9 mouse cellular contexts compared by ENCODE assay signal in the genomic region with DNA sequence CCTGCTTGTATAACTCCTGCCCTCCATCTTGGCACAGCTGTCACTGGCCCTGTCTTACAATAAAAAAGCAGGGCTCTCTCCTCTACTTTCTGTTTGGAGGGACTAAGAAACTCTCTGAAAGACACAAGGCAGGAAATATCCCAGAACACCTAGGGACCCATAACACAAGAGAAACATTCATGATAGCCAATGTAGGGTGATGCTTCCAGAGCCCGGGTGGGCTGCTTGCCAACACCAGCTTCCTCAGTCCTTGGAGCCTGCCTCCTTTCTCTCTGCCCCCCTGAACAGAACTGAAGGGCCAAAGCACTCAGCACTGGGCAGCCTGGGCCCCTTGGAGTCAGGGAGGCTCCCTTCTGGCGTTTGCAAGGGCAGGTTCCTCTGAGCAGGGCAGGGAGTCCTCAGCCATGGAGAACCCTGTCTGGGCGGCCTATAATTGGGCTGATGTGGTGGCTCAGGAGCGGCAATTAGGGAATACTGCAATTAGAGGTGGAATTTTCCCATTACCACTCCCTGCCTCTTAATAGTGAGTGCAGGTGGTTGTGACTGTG. TPM values are rescaled to one million over a fixed set of nuclear protein-coding genes. Genes with fewer than 3 reads are reported as not detected.
A peak's percentile ranks its signal among the peaks of the same experiment; 100 is the strongest.
DNase-seq lines count a peak whose midpoint lies in the region; ATAC-seq and TF ChIP-seq lines count a peak whose summit lies in the region.
"Had no signal": no experiment of that assay in that cellular context is flagged by ENCODE, and none has a peak within 500 bp of the region (broad histone marks: within the 10 kb centered on the region; RNA-seq: fewer than 3 reads in every experiment).

No protein-coding gene starts in this region.

- H3K27ac ChIP-seq in heart, embryonic 12.5 days (ENCODE audit: poor library complexity, severe bottlenecking) = no peak overlapping the region
- H3K27ac ChIP-seq in forebrain, embryonic 13.5 days = no peak overlapping the region
- H3K27ac ChIP-seq in limb, embryonic 14.5 days (replicated peaks; ENCODE audit: low read depth, low read length) = peak overlapping the region; percentile 61

- H3K4me1 ChIP-seq in heart, embryonic 12.5 days (replicated peaks) = peaks cover 13% of the 10 kb centered on the region
- peaks cover 29% of the 10 kb centered on the region for H3K4me1 ChIP-seq in forebrain, embryonic 13.5 days
- peaks cover 24% of the 10 kb centered on the region for H3K4me1 ChIP-seq in limb, embryonic 14.5 days (ENCODE audit: control insufficient read depth, insufficient read depth, low read length)

- no peak overlapping the region for H3K4me2 ChIP-seq in heart, embryonic 12.5 days
- H3K4me2 ChIP-seq in forebrain, embryonic 13.5 days = peak overlapping the region; percentile 1; the same call in 1 of the 2 replicates
- no peak overlapping the region; the same call in 1 of the 2 replicates for H3K4me2 ChIP-seq in limb, embryonic 14.5 days (replicated peaks; ENCODE audit: low read depth, low read length, severe bottlenecking)

- no peak for DNase-seq in heart, adult 8-10 months (ENCODE audit: low spot score)
- peak; percentile 44 for DNase-seq in Patski (ENCODE audit: low read depth, low spot score)
- DNase-seq in limb, embryonic 14.5 days (ENCODE audit: low spot score) = peak; percentile 38
- DNase-seq in thymus, postnatal 4 days = no peak
- no peak for DNase-seq in thymus, adult 18-20 months
- no peak for DNase-seq in left cerebral cortex, adult 9 months (ENCODE audit: low spot score in 2 of 2)

- in situ Hi-C loops in Patski (cut with MboI; ENCODE audit: low pct_unique_long_range_greater_than_20kb) = no loop called here

- CTCF ChIA-PET in Patski (lab: Charles Lee) = interaction anchor here (1.7 to 2.2 kb wide), 2 partner anchors 13 to 15 kb away, joined by 4 to 6 read pairs; no protein-coding TSS in a partner anchor

- POLR2A ChIA-PET in Patski (lab: Charles Lee) = no interaction called here

- no peak for TF ChIP-seq CTCF in Patski (IDR thresholded peaks at IDR 0.05)

- no peak overlapping the region for H3K4me3 ChIP-seq in heart, embryonic 12.5 days
- H3K4me3 ChIP-seq in forebrain, embryonic 13.5 days = no peak overlapping the region
- no peak overlapping the region for H3K4me3 ChIP-seq in limb, embryonic 14.5 days (replicated peaks; ENCODE audit: low read length)
- H3K4me3 ChIP-seq: erythroblast, embryonic 14.5 days had no signal

- TF ChIP-seq POLR2A in limb, embryonic 14.5 days (IDR thresholded peaks at IDR 0.05; ENCODE audit: borderline replicate concordance, extremely low read depth, insufficient read depth, insufficient read length) = no peak

- 45% methylated on average over 4 of the region's 4 CpGs for WGBS in heart, embryonic 12.5 days
- WGBS in forebrain, embryonic 13.5 days = 22% methylated on average over 4 of the region's 4 CpGs
- WGBS in limb, embryonic 14.5 days = 22% methylated on average over 4 of the region's 4 CpGs

- H3K27me3 ChIP-seq in heart, embryonic 12.5 days (replicated peaks) = peaks cover 58% of the 10 kb centered on the region
- peaks cover under 1% of the 10 kb centered on the region for H3K27me3 ChIP-seq in Patski
- peaks cover 65% of the 10 kb centered on the region for H3K27me3 ChIP-seq in forebrain, embryonic 13.5 days
- peaks cover 18% of the 10 kb centered on the region for H3K27me3 ChIP-seq in limb, embryonic 14.5 days (ENCODE audit: control insufficient read depth, insufficient read depth, low read length)

- no peak for ATAC-seq in heart, embryonic 12.5 days (ENCODE audit: insufficient number of reproducible peaks, low FRiP score)
- peak; percentile 6 for ATAC-seq in Patski
- ATAC-seq in forebrain, embryonic 13.5 days = 0 out of 2 replicates have a peak, but pooled peaks have one; percentile 34
- ATAC-seq in limb, embryonic 14.5 days (ENCODE audit: low FRiP score, low read depth) = peak; percentile 45

- no peaks in the 10 kb centered on the region for H3K36me3 ChIP-seq in heart, embryonic 12.5 days
- no peaks in the 10 kb centered on the region for H3K36me3 ChIP-seq in forebrain, embryonic 13.5 days (ENCODE audit: poor library complexity, severe bottlenecking)
- no peaks in the 10 kb centered on the region for H3K36me3 ChIP-seq in limb, embryonic 14.5 days (ENCODE audit: control insufficient read depth, insufficient read depth, low read length)

- H3K9ac ChIP-seq in heart, embryonic 12.5 days = 0 out of 2 replicates have a peak overlapping the region, but pooled peaks have one; percentile 25
- no peak overlapping the region for H3K9ac ChIP-seq in forebrain, embryonic 13.5 days
- H3K9ac ChIP-seq in limb, embryonic 14.5 days (ENCODE audit: low read depth, low read length, severe bottlenecking) = 0 out of 2 replicates have a peak overlapping the region, but pooled peaks have one; percentile 38

- no peaks in the 10 kb centered on the region for H3K9me3 ChIP-seq in heart, embryonic 12.5 days (replicated peaks)
- no peaks in the 10 kb centered on the region for H3K9me3 ChIP-seq in forebrain, embryonic 13.5 days (replicated peaks)
- no peaks in the 10 kb centered on the region for H3K9me3 ChIP-seq in limb, embryonic 14.5 days (ENCODE audit: control insufficient read depth, low read length)

RNA-seq across cellular contexts. Expression of a gene that starts 5.4 kb away (rescaled TPM):
- polyA plus RNA-seq in heart, embryonic 12.5 days (2016; fragmentation: Nextera tagmentation; extraction: Ambion mirVana) = 0.23 and 0.86 TPM in 2 replicates
- under 1 TPM in 1 of 4 experiments, not detected in 3; 0.30 TPM for total RNA-seq in heart, adult 8-10 months (2022)
- 0.37 TPM for polyA plus RNA-seq in Patski (2021)
- polyA plus RNA-seq in forebrain, embryonic 13.5 days (2015; fragmentation: Nextera tagmentation; extraction: Ambion mirVana) = 1.1 TPM in 2 replicates
- polyA plus RNA-seq in limb, embryonic 14.5 days (2012; rRNA removed) = 1.1 and 1.5 TPM in 2 replicates
- 0.44 and 0.64 TPM in 2 replicates for polyA plus RNA-seq in limb, embryonic 14.5 days (2014; fragmentation: Nextera tagmentation; extraction: Ambion mirVana)

Comparison
In these comparisons a context has a peak if more than half of its experiments do, and no peak if none do; other contexts are left out.
1. DNase-seq: peak in Patski (single experiment) and limb, embryonic 14.5 days (single experiment); none in heart, adult 8-10 months (single experiment), thymus, postnatal 4 days (single experiment), thymus, adult 18-20 months (0 of 2) and left cerebral cortex, adult 9 months (0 of 2).